Mouse (Mus musculus) adrenal gland, adult (tissue): ENCODE measurements around the gene Pdzrn4.
A peak's percentile ranks its signal among the peaks of the same experiment; 100 is the strongest.

ENCODE experiments used
- DNase-seq, 2 experiments: peaks; one replicate each; pipeline ENCODE4 v3.0.0; 2022 to 2023; ENCODE audit warnings: low spot score in 1 of 2; ENCODE audit not compliant: inconsistent age in 2 of 2

The Pdzrn4 gene

GRCm38 (mm10) chr15:92679541-92679940 lies 282.9 kb downstream of the Pdzrn4 start:
- DNase-seq = no peak

- DNase-seq = peak in 1 of 2 experiments; percentile 26
Observed at GRCm38 (mm10) chr15:92696276-92696956, 299.7 kb downstream of the Pdzrn4 start.

DNA sequence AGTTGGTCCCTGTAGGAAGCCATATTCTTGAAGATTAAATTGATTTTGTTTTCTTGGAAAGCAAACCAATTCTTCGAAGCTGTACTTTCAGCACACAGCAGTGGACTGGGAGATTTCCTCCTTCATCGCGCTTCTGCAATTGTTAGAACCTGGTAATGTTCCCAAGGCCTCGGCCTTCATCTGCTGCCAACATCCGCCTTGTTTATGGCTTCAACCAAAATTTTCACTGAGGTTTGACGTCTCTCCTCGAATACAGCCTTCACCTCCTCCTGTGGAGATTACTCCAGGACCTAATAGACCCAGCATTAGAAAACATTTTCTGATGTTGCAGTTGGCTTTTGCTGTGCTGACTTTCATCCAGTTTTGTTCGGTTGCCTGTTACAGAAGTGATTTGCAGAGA lies 307.5 kb downstream of the Pdzrn4 start:
- DNase-seq = peak; percentile 83 to 96

DNA sequence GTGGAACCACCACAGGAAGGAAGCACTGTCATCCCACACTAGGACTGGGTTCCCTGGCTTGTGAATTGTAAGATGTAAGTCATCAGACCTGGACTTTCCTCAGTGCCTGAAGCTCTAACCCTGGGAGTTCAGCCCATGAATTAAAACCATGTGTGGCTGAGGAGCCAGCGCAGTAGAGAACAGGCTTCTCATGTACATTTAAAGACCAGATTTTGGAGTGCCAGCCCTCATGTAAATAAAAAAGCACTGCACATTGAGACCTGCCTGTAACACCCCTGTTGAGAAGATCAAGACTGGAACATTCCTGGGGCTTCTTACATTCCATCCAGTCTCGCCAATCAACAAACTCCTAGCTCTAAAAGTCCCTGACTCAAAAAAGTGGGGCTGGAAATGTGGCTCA lies 342.0 kb downstream of the Pdzrn4 start:
- no peak for DNase-seq

DNA sequence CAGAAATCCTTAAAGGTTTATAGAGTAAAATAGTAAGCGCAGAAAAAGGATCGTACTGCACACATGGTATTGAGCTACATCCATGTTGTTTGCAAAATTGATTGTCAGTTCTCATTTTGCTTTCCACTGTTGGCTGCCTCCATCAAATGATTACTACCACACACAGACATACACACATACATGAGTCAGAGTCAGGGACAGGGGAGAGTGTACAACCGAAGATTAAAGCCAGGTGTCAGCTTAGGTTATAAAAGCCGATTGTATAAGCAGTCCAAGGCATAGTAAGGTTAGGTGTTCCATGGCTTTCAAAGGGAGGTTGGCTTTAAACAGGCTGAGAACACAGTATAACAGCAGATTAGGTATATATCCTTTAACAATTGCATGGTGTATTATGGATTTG lies 343.2 kb downstream of the Pdzrn4 start:
- DNase-seq = no peak

DNA sequence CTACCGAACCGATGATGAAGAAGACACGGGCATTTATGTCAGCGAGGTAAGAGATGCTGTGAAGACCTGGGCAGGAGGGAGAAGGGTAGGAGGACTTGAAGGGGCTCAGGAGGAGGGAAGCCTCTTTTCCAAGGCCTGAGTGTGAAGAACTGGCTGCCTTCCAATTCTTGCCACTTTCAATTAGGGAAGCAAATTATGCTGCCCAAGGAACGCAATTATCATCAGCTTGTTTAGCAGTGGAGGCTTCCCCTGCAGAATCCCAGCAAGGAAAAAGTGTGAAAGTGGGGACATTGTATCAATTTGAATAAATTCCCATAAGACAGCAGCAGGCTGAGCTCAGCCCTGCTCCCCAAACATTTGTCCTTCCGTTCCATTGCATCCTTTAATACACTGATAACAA lies 346.9 kb downstream of the Pdzrn4 start:
- no peak for DNase-seq

DNA sequence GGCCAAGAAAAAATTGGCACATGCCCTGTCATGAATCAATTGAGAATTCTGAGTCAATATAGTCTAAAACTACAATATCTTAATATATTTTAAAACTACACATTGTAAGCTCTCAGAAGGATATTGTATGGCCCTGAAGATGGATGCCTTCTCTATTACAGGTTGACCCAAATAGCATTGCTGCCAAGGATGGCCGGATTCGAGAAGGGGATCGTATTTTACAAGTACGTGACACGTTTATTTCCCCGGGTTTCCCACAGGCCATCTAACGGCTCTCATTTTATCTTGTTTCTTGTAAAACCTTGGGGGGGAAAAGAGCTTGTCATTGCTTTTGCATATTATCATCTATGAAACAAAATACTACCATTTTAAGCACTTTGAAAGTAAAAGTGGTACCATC lies 349.4 kb downstream of the Pdzrn4 start:
- no peak for DNase-seq

DNA sequence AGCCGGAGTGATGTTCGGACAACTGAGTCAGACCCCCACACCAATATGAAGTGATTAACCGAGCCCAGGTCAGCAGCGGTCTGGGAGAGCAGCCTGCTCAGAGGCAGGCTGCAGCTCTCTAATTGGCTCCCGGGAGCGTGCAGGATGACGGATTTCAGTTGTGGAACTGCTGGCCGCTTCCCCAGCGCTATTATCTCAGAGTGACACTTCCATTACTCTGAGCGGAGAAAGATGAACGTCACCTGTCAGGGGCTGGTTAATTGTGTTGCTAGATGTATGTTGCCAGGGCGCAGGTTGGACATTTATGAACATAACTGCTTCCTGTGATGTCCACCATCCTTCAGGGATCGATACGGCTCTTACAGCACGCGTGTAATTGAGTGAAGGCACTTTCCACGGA lies 355.5 kb downstream of the Pdzrn4 start:
- no peak for DNase-seq

GRCm38 (mm10) chr15:92752578-92752977 lies 355.9 kb downstream of the Pdzrn4 start:
- no peak for DNase-seq

DNA sequence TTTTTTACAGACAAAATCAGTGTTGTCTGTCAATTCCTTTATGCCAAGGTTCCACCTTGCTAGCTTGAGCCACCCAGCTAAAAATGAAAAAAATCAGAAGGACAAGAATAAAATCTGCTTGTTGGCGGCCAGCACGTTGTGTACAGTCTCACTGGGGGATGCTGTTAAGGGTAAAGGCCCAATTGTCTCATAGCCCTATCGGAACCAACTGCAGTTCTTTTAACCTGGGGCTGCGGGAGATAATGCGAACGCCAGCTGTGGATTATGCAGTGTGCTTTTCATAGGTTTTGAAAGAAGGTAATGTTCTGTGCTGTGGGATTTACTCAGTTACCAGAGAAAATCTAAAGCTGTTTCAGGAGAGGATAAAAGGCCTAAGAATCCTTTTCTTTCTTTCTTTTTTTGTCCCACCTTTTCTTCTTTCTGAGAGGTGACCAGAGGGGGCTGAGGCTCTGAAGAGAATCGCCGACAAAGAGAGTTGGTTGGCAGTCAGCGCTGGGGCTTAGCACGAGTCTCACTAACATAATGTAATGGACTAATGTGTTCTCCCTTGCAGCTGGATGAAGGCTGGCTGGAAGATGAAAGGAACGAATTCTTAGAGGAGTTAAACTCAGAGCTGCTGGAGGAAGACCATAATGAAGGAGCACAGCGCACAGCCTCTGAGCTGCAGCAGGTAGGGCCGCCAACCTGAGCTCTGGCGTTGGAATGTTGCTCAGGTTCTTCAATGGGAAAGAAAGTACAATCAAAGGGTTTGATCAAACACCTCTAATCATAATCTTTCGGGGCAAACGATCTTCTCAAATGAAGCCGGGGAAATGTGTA lies 360.6 kb downstream of the Pdzrn4 start:
- no peak for DNase-seq

- DNase-seq = no peak
Observed at GRCm38 (mm10) chr15:92759001-92759400, 362.3 kb downstream of the Pdzrn4 start.

- DNase-seq = no peak
Observed at GRCm38 (mm10) chr15:92763303-92763702, 366.6 kb downstream of the Pdzrn4 start.

- DNase-seq = no peak
Observed at GRCm38 (mm10) chr15:92769535-92769934, 372.9 kb downstream of the Pdzrn4 start.

- DNase-seq = peak; percentile 16 to 75
Observed at GRCm38 (mm10) chr15:92788036-92788435, 391.4 kb downstream of the Pdzrn4 start.

- no peak for DNase-seq
Observed at GRCm38 (mm10) chr15:92794275-92794674, 397.6 kb downstream of the Pdzrn4 start.

DNA sequence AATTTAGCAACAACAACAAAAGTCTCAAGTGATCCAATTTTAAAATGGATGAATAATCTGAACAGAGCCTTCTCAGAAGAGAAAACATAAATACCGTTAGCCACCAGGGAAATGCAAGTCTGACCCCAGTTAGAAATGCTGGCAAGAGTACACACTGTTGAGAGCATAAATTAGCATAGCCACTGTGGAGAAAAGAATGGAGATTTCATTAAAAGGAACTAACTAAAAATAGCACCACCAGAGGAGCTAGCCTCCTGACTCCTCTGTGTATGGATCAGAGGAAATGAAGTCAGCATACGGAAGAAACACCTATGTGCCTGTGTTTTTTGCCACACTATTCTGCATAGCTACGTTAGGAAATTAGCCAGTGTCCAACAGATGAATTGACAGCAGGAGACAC lies 409.3 kb downstream of the Pdzrn4 start:
- DNase-seq = no peak

- DNase-seq = no peak
Observed at GRCm38 (mm10) chr15:92806352-92806751, 409.7 kb downstream of the Pdzrn4 start.
